Mouse (Mus musculus): ENCODE measurements around the gene Ap2a1. TPM values are rescaled to one million over a fixed set of nuclear protein-coding genes. Genes with fewer than 3 reads are reported as not detected.

The Ap2a1 gene
- total RNA-seq, 2 experiments from 2014 or later, result 381 to 392 TPM

GRCm38 (mm10) chr7:44955628-44956027 lies 26.3 kb upstream of the Ap2a1 start:
- intact Hi-C loops (cut with DNase I), result loop anchor here (2.0 kb wide), 1 partner anchor 27 kb away; the partner anchor contains the start of gene Ap2a1
- DNase-seq (ENCODE audit: low spot score in 2 of 2), result no peak

DNA sequence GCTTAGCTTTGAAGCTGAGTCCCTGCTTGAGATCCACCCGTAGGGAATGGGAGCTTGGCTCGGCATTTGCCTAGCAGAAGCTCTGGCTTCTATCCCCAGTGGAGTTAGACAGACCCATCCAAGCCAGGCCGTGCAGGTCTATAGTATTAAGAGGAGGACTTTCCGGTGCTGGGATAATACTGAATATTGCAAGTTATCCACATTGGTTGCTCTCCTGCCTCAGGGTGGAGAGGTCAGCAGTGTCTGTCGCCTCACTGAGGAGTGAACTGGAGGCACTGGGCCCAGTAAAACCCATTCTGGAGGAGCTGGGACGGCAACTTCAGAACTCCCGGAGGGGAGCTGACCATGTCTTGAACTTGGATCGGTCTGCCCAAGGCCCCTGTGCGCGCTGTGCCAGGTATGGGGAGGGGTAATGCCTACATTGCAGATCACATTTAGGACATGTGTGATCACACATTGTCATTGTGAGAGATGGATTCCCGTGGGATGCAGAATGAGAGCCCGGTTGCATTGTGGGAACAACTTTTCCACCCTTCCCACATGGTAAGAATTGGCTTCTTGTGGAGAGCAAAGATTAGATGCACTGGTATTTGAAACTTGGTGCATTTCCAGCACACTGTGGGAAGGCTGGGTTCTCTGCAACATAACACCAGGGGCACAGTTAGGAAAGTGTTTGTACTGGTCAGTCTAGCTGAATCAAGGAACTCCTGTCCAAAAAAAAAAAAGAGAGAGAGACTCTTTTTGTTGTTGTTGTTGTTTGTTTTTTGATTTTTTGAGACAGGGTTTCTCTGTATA lies 25.0 kb upstream of the Ap2a1 start:
- DNase-seq (ENCODE audit: low spot score in 2 of 2), result no peak
- intact Hi-C loops (cut with DNase I), result loop anchor here (2.0 kb wide), 1 partner anchor 25 kb away; the partner anchor contains the start of gene Ap2a1

DNA sequence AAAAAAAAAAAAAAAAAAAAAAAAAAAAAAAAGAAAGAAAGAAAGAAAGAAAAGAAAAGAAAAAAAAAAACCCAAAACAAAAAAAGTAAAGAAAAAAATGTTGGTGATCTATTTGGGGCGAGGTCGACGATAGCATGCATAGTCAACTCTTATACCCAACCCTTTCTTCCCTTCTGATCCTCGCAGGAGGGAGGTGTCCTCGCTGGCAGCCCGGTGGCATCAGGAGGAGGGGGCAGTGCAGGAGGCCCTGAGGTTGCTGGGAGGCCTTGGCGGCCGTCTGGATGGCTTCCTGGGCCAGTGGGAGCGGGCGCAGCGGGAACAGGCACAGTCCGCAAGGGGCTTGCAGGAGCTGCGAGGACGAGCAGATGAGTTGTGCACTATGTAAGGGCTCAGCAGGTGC lies 24.3 kb upstream of the Ap2a1 start:
- intact Hi-C loops (cut with DNase I), result no loop called here
- DNase-seq (ENCODE audit: low spot score in 2 of 2), result no peak

GRCm38 (mm10) chr7:44952611-44953306 lies 23.5 kb upstream of the Ap2a1 start:
- peak; percentile 83 for DNase-seq (ENCODE audit: low spot score in 2 of 2)
- intact Hi-C loops (cut with DNase I), result no loop called here

- DNase-seq (ENCODE audit: low spot score in 2 of 2), result no peak
- intact Hi-C loops (cut with DNase I), result no loop called here
Observed at GRCm38 (mm10) chr7:44951960-44952359, 22.7 kb upstream of the Ap2a1 start.

DNA sequence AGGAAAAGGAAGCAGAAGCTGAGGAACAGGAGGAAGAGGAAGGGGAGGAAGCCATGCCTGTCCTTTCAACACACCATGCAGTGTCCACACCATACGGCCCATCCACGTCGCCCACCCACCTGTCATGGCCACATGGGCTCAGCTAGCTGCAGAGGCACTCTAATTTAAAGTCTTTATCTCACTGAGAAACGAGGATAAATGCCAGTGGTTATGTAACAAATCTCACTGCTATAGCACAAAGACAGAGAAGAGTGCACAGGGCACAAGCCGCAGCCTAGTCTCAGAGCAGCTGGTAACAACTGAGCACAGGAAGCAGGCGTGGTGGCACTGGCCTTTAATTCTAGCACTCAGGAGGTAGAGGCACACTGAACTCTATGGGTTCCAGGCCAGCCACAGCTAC lies 20.6 kb upstream of the Ap2a1 start:
- DNase-seq (ENCODE audit: low spot score in 2 of 2), result no peak
- intact Hi-C loops (cut with DNase I), result no loop called here

DNA sequence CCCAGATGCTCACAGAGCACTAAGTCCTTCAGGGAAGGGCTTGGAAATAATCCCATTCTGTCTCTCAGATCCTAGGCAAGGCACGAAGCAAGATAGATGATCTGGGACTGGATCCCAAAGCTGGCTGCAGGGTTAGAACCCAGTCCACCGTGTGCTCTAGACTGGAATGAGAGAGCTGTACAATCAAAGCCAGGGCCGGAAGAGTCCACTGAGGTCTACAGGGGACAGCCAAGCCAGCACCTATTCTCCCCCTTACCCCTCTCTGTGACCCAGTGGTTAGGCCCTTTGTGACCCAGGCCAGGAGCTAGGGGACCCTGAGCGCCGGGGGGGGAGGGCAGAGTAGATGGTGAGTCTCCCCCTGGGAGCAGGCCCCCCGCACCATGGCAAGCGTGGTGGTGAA lies 13.6 kb upstream of the Ap2a1 start, which contains the start of gene Tsks:
Gene Tsks, plus strand, starts transcription at position 301 of the 400 bp plus-strand sequence.
- DNase-seq (ENCODE audit: low spot score in 2 of 2), result no peak

DNA sequence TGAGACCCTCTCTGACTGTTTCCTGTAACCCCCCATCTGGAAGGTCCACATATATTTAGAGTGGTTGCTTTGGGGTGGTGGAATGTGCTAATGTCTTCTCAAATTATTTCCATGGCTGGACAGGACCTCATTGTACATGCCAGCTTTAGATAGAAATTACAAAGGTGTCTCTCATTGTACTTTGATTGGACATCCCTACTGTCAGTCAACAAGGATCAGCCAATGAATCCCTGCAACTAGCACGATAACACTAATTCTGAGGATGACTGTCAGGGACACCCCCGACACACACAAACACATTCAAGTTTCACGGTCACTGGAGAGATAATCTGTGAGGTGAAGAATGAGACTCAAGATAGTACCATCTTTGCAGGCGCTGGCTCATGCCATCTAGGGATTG lies 9.4 kb upstream of the Ap2a1 start:
- intact Hi-C loops (cut with DNase I), result no loop called here
- no peak for DNase-seq (ENCODE audit: low spot score in 2 of 2)

More for the DNA sequence above, 13.6 kb upstream of the Ap2a1 start, which contains the start of gene Tsks:
- intact Hi-C loops (cut with DNase I), result no loop called here

DNA sequence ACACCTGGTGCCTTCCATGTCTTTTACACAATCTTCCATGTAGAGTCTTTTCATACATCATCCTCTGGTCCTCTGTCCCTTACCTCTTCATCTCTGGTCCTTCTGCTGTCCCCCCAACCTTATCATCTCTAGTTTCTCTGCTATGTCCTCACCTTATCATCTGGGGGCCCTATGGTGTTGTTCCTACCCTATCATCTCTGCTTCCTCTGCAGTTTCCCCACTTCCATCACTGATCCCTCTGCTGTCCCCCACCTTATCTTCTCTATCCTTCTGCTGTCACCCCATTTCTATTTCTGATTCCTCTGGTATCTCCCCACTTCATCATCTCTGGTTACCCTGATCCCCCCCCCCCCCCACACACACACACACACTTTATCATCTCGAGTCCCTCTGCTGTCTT lies 726 bp downstream of the Ap2a1 start:
- intact Hi-C loops (cut with DNase I), result loop anchor here (2.0 to 5.0 kb wide), 2 partner anchors 26 to 44 kb away; partner anchors contain the start of gene Cpt1c
- DNase-seq (ENCODE audit: low spot score in 2 of 2), result no peak

- DNase-seq (ENCODE audit: low spot score in 2 of 2), result peak in 1 of 2 experiments; percentile 72
- intact Hi-C loops (cut with DNase I), result loop anchor here (5.0 kb wide), 1 partner anchor 47 kb away; the partner anchor contains the start of gene Cpt1c
Observed at GRCm38 (mm10) chr7:44925468-44925867, 3.8 kb downstream of the Ap2a1 start.

DNA sequence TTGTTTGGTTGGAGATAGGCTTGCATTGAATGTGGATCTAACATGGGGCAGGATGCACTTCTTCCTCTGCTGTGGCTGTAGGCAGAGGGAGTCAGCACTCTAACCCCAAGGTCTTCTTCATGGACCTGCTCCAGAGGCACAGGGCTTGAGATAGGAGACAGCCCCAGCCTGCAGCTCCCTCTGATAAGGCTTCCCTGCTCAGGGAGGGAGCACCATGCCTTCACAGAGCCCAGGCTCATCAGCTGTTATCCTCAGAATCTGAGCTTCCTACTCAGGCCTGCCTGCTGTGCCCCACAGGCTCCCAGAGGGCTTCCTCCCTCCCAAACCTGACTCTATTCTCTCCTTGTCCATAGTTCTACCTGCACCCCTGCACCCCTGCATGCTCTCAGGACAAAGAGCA lies 6.8 kb downstream of the Ap2a1 start:
- DNase-seq (ENCODE audit: low spot score in 2 of 2), result no peak
- intact Hi-C loops (cut with DNase I), result no loop called here

DNA sequence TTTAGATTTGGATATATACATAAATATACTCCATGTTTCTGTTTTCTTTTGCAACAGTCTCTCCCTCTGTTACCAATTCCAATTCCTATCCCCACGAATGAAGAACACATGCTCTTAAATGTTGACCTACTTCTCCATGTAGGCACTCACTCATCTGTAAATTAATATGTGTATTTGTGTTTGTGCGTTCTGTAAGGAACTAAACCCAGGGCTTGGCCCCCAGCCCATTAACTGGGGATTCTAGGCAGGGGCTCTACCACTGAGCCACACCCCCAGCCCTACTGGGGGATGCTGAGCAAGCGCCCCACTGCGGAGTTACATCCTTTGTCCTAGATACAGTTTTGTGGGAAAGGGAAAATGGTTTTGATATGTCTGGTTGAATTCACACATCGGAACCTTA lies 10.2 kb downstream of the Ap2a1 start:
- intact Hi-C loops (cut with DNase I), result no loop called here
- no peak for DNase-seq (ENCODE audit: low spot score in 2 of 2)

GRCm38 (mm10) chr7:44918219-44918618 lies 11.1 kb downstream of the Ap2a1 start:
- intact Hi-C loops (cut with DNase I), result no loop called here

DNA sequence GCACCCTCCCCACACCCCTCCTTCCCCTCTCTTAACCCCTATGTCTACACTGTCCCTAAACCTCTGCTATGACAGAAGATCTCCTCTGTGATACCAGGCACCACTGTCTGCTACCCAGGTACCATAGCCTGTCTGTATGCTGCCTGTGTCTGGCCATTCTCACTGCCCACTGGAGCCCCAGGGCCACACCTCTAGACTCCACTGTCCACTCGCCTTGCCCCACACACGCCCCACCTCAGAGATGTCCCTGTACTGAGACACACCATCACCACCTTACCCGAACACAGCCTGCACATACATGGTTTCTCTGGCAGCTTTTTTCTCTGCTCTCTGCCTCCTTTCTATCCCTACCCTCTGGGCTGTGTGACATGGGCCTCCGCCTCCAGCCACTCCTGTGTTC lies 12.4 kb downstream of the Ap2a1 start:
- intact Hi-C loops (cut with DNase I), result no loop called here
- no peak for DNase-seq (ENCODE audit: low spot score in 2 of 2)

More at GRCm38 (mm10) chr7:44918219-44918618, 11.1 kb downstream of the Ap2a1 start:
- DNase-seq (ENCODE audit: low spot score in 2 of 2), result no peak

DNA sequence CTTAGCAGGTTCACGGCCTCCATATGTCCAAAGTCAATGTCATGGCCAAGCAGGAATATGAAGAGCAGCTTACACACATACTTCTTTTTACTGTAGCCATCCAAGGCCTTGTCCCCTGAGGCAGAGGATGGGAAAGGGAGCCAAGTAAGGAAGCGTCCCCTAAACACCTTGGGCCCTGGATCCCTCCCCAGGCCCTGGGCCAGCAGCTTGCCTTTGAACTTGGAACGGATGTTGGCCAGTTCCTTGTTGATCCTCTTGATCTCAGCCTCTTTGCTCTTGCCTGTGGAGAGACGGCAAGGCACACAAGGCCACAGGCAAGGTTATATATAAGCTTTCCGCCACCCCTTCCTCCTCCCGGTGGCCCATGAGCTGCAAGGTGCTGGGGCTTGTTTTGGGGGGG lies 13.1 kb downstream of the Ap2a1 start:
- no peak for DNase-seq (ENCODE audit: low spot score in 2 of 2)
- intact Hi-C loops (cut with DNase I), result no loop called here

- no peak for DNase-seq (ENCODE audit: low spot score in 2 of 2)
- intact Hi-C loops (cut with DNase I), result no loop called here
Observed at GRCm38 (mm10) chr7:44915314-44915713, 14.0 kb downstream of the Ap2a1 start.

GRCm38 (mm10) chr7:44914396-44914795 lies 14.9 kb downstream of the Ap2a1 start:
- intact Hi-C loops (cut with DNase I), result no loop called here
- DNase-seq (ENCODE audit: low spot score in 2 of 2), result no peak

DNA sequence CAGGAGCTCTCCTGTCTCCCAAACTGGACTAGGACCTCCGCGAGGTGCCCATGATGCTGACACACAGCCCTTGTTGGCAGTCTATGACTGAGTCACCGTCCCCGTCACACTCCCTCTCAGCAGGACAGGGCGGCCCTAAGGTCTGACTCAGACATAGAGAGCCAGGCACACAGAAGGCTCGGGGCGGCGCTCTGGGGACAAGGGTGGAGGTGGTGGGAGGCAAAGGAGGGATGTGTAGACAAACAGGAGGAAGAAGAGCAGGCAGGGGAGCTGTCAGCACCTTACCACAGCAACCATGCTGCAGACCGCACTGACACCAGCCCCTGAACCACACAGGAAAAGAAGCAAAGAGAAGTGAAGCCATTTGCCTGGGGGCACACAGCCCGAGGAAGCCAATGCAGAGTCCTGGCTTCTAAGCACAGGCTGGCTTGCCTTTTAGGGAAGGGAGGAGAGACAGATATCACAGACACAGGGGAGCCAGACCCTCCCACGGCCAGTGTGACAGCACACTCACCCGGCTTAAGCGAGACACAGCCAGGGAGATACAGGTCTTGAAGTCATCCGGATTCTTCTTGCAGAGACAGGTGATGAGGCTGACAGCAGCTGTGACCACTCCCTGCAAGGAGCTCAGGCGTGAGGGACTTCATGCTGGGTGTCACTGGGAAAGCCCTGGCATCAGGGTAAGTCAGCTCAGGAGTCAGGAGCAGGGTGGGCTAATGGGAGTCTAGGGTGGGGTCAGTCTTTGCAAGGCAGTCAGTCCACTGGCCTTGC lies 20.4 kb downstream of the Ap2a1 start:
- DNase-seq (ENCODE audit: low spot score in 2 of 2), result no peak
- intact Hi-C loops (cut with DNase I), result no loop called here

DNA sequence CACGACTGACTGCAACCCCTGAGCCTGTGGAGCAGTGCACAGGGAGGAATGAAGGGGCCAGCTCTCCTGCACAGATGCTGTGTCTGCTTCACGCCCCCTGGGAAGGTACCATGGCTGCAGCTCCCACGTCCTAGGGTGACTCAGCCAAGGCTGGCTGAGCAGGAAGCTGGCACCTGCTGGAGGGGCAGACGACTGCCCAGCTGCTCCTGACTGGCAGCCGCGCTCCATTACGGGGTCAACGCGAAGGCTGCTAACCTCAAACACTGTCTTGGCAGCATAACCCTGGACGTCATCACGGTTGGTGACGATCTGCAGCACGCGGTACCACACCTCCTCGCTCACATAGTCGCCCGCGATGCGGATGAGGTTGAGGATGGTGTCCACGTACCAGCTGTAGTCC lies 23.9 kb downstream of the Ap2a1 start:
- intact Hi-C loops (cut with DNase I), result no loop called here
- DNase-seq (ENCODE audit: low spot score in 2 of 2), result no peak

DNA sequence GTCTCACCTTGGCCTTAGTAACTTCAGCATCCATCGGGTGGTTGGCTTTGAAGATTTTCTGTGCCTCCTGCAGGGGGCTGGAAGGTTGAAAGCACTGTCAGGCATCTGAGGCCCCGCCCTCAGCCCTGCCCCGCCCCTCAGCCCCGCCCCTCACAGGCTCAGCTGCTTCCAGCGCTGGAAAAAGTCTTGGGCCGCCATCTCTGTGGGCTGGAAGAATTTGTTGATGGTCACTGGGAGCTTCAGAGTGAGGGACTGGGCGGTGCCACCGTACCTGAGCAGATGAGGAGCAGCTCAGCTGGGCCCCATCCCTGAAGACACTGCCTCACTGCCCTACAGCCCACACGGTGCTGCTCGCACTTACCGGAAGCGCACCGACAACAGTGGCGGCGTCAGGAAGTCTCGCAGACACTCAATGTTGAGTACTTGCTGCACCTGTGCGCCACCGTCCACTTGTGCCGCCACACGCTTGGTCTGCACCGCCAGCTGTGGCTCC lies 28.0 kb downstream of the Ap2a1 start:
- intact Hi-C loops (cut with DNase I), result no loop called here

More for the DNA sequence above, 28.0 kb downstream of the Ap2a1 start:
- DNase-seq (ENCODE audit: low spot score in 2 of 2), result no peak

Measured in left cerebral cortex, postnatal 14 days (tissue).